Mouse (Mus musculus) mouse embryonic stem cell (cell line): ENCODE data around the gene Sv2c.

ENCODE experiments used
- in situ Hi-C, 2 experiments: fragments of 300-500 bp; cut with MboI; formaldehyde crosslinking; loops; 1 replicate in 1 of 2; 3 replicates in 1 of 2; pipeline ENCODE4 v1.14.3; 2019 to 2020; ENCODE audit warnings: low sequenced_read_pairs in 2 of 2, low pct_unique_long_range_greater_than_20kb in 1 of 2, mixed read lengths in 1 of 2; ENCODE audit not compliant: unreplicated experiment in 1 of 2

Gene Sv2c

DNA sequence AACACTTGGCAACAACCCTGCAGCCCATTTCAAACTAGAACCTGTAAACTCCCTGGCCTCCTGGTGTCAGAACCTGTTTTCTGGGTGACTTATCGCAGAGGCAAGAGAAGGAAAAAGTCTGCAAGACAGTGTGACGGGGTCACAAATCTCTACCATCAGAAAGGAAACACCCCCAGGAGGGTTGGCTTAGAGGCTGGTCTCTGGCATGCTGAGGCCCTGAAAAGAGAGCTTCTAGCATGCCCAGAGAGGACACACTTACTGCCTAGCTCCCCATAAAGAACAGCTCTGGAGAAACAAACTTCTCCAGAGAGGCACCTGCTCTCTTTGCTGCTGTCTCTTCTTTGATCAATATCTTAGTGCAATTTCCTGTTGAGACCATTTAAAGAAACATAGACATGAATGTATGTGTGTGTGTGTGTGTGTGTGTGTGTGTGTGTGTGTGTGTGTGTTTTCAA is 176.0 kb downstream of the Sv2c start:
- in situ Hi-C loops: no loop called here

DNA sequence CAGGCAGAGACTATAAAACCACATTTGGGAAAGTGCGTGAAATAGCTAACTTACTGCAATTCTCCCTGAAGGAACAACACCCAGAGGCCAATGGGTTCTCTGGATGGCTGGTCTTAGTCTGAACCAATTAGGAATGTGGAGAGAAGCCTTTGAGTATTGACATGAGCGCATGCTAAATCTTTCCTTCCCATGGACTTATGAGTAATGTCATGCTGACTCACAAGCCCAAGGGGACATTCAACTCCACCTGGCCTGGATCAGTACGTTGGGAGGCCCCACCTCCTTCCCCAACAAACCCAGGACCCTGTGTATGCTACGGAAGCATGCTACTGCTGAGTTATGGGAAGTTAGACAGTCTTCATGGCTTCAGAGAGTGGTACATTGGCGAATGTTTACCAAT is 177.2 kb downstream of the Sv2c start:
- in situ Hi-C loops: no loop called here

DNA sequence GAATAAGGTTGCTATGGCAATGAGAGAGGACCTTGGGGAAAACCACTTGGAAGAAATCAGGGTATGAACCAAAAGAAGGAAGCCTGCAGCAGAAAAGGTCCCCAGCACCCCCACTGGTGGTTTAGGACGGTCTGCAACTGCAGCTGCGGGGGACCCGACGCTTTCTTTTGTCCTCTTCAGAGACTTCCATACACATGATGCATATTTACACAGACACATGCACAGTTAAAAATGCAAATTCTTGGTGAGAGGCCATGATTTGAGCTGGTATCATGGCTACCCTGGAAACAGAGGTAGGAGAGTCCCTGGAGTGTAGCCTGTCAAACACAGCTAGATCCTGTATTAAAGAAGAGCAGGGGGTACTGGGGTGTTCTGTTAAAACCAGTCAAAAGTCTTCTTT is 178.7 kb downstream of the Sv2c start:
- in situ Hi-C loops: no loop called here

DNA sequence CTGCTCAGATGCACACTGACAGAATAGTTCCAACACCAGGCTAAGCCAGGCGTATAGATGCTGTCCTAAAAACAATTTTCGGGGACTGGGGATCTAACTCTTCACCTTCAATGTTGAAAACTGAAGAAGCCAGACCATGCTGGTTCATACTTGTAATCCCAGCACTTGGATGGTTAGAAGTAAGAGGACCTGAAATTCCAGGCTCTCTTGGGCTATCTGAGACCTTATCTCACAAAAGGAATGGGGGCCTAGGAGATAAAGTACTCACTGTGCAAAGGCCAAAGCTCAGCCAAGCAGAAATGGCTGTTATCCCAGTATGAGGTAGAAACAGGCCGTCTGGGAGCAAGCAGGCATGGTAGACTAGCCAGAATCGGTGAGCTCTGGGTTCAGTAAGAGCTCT is 180.1 kb downstream of the Sv2c start:
- in situ Hi-C loops: no loop called here

DNA sequence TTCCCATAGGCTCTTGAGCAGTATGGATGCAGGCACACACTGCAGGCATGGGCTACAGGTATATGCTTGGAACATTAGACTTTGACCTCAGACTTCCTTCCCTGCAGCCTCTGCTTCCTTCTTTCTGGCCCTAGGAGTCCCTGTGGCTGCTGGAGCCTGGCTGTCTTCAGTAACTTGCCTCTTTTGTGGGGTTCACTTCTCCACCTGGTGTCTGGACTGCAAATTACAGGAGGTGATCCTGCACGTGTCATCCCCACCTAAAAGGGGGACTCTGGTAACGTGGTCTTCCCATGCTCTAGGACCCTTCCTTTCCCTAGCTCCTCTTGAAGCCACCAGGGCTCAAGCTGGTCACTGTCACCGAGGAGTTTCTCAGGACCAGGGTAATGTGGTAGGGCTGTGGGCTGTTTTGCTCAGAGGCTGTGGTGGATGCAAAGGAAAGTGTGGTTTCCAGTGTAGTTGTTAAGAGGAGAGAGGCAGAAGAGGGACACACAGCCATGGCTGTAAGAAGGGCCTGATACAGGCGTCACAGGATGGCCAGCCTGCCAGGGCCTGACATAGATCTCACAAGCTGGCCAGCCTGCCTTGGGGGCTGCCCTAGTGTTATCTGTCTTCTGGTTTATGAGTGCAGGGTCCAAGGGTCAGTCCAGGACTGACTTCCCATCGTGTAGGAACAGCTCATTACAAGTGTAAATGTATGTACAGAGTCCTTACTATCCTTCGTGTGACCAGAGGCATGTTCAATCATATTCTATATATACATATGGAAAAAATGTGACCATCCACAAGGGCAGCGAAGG is 181.1 kb downstream of the Sv2c start:
- in situ Hi-C loops: no loop called here

DNA sequence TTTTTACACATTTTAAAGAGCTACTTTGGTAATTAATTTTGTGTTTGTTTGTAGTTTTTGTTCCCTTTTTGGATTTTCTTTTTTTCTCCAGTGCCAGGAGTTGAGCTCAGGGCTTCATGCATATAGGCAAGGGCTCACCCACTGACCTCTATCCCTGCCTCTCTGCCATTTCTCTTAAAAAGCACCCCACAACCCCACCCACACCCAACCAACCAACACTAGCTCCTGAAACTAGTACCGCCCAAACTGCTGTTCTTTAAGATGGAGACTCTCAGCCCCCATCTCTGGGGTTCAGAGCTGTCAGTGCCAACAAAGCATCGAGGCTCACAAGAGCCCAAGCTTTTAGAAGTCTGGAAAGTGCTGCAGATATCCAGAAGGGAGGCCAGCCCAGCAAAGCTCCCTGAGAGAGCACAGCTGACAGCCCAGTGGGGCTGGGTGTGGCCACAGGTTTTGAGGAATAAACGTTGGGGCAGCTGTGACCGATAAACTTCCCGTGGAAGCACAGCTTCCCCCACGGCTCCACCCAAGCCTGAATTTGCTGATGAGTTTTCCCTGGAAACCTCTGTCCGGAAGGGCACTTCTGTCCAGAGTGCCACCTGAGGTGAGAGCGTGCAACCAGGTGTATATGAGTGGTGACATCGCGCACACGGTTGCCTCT is 181.8 kb downstream of the Sv2c start:
- in situ Hi-C loops: no loop called here

DNA sequence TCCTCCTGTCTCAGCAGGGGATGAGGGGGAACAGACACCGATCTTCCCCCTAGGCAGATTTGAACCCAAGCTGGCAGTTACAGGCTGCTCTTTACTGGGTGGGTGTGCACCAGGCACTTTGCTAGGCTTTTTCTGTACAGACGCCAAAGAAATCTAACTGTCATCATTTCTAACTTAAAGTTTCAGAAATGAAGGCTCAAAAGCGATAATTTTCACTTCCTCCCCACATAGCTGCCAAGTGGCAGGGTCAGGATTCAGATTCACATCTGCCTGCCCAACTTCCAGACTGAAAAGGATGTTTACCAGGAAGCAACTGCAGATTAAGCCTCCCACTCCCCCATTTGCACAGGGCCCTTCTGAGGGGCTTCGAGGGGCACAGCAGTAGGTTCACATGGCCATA is 183.0 kb downstream of the Sv2c start:
- in situ Hi-C loops: no loop called here

DNA sequence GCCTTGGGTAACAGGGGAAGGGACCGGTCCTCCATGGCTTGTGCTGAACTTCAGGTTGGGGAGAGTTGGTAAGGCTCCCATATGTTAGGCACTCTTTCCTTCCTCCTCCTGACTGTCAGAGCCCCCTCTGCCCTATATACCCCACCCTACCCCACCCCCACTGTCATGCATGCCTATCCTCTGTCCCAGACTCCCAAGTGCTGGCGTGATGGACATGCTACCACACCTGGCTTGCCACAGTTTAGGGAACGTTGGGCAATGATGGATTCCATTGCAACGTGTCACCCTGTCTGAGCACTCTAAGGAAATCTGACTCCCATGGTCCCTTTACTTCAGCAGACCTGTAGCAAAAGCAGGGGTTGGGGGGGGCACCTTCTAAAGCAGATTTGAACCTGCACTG is 183.6 kb downstream of the Sv2c start:
- in situ Hi-C loops: no loop called here

DNA sequence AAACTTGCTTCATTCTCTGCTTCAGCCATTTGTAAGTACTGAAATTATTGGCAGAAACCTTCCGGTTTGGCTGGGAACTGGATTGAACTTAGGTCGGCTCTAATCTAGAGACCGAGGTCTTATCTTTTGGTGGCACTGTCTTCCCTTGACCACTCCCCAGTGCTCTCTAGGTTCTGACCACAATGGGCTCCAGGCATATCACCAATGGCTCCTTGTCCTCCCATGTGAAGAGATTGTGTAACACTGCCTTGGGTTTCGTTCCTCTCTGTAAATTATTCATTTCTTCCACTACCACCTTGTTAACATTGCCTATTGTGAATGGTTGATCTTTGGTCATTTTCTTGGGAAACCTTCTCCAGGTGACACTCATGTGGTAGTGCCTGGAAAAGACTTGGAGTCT is 184.0 kb downstream of the Sv2c start:
- in situ Hi-C loops: no loop called here

DNA sequence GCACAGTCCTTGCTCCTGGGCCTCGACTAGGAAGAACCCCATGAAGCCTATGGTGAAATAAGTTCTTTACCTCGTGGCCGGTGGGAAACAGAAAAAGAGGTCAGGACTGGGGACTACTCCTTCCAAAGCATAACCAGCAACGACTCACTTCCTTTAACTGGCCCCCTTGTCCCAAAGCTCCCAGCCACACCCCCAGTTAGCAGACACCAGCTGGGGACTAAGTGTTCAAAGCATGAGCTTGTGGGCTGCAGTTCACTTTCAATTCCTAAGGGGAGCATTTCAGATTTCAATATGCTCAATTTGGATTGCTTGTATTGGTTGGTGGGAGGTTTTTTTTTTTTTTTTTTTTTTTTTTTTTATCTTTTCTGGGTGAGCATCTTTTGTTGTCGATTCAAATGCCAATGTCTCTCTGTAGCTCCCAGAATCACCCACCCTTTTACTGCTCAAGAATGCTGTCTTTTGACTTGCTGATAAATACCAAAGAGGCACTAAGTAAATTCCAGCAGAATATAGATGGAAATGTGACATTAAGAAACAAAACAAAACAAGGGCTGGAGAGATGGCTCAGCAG is 186.4 kb downstream of the Sv2c start:
- in situ Hi-C loops: no loop called here

DNA sequence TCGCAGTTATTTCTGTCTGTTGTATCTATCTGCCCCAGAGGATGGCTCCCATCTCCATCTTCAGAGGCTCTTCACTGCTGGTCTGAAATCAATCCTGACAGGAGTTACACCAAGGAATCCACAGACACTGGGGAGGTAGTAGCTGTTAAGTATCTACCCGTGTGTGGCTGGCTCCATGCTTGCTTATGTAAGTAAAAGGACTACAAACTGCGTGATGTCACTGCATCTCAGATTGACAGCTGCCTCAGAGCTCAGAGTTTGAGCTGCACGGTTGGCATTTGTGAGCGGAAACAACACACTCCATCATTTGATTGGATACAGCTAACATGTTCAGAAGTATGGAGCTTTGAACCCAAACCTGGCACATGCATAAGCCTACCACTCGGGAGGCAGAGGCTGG is 187.8 kb downstream of the Sv2c start:
- in situ Hi-C loops: no loop called here

DNA sequence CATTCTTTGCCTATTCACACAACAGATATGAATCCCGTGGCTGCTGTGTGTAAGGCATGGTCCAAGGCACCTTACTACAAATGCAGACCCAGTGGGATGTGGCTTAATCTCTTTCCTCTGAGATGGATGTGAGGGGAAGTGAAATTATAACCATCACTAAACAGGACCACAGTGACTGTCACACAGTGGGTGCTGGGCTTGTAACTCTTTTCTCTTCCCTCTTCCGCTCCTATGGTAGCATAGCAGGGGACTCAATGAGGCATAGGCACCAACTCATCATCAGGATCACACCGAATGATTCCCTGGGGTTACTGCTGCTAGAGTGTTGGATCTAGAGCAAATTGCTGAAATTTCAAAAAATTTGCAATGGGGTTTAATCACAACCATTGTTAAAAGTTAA is 188.5 kb downstream of the Sv2c start:
- in situ Hi-C loops: no loop called here

DNA sequence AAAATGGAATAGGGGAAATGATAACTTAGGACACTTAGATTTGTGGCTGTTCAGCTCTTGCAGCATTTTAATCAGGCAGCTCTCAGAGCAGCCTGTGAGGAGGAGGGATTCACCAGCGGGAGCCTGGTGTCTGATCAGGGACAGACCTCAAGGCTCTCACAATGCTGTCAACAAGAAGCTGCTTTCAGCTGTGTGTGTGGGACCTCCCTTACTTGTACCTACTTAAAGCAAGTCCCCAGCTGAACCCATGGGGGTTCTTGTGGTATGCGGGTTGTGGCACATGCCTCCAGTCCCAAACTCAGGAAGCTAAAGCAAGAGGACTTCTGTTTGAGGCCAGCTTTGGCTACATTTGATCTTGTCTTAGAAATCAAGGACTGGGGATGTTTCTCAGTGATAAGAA is 189.8 kb downstream of the Sv2c start:
- in situ Hi-C loops: no loop called here

DNA sequence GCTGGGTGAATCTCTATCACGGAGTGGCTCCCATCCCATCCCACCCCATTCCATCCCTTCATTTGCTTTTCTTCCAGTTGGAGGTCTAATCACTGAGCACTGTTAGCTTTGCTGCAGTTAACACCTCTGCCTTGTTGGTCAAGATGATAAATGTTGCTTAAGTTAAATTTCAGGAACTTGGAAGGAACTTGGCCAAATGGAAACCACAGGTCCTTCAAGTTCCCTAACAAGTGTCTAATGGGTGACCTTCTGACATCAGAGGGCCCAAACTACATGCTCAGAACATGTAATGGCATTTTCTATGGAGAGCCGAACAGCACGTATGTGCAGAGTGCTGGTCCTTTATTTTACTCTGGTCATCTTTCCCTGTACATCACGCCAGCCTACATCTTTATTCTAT is 190.5 kb downstream of the Sv2c start:
- in situ Hi-C loops: no loop called here

DNA sequence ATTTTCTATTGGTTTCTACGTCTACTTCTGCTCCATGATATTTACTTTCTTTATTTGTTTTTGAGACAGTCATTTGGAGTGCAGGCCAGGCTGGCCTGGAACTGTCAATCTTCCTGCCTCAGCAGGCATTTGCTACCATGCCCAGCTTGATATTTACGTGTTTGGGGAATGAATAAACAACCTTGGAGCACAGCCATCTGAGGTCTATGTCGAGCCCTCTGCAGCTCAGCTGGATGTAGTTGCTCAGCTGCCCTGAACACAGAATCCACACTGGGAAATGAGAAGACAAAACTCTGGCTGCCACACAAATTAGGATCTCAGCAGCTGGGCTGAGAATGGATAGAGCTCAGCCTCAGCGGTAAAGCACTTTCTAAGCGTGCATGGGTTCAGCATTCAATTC is 191.6 kb downstream of the Sv2c start:
- in situ Hi-C loops: no loop called here

DNA sequence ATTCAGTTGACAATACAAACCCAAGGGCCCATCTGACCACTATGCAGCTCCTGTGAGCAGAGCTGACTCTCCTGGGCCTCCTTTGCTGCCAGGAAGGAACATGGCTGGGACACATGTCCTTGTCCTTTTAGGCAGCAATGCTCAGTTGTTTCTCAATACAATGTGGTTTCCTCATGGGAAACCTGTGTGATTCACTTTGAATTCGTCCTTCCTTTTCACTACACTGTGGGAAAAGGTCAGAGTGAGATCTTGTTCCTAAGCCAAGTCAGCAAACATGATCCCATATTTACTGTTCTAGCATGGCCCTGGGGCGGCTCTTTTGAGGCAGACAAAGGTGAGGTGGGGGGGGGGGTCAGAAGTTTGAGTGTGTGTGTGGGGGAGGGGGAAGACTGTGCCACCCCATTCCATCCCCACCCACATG is 208.2 kb downstream of the Sv2c start:
- in situ Hi-C loops: no loop called here

DNA sequence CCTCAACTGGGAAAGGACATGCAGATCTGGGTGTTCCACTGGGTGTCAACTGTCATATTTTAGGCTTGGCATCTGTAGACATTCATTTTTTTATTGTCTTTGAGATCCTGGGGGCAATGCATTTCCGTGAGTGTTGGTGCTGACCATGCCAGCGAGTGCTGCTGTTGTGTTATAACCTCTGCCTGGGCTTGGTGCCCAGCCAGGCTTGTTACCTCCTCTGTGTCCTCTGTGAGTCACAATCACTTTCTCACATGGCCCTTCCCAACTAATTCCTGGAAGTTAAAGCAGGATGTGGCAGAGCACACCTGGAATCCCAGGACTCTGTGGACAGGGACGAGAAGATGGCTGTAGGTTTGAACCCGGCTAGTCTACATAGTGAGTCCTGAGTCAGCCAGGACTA is 209.8 kb downstream of the Sv2c start:
- in situ Hi-C loops: no loop called here

DNA sequence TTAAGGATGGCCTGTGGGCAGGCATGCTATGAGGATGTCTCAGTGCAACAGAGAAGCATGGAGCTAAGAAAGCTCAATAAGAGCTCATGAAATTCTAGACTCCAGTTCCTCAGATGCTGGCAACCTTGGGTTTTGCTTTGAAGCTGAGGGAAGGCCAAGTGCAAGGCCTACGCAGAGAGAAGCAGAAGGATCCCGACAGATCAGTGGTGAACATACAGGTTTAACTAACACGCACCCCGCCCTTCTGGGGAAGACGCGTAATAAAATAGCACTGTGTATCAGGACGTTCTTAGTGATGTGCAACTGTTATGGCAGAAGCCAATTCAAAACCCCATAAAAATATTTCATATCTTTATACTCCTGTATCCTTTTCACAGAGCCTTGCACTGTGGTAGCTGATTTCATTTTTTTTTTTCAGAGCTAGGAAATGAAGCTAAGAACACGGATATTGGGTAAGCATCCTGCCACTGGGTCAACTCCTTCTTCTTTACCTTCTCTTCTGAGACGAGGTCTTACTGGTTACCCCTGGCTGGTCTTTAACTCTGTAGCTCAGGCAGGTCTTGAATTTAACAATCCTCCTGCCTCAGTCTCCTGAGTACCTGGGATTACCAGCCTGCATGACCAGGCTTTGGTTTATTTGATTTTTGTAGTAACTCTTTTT is 213.6 kb downstream of the Sv2c start:
- in situ Hi-C loops: no loop called here

DNA sequence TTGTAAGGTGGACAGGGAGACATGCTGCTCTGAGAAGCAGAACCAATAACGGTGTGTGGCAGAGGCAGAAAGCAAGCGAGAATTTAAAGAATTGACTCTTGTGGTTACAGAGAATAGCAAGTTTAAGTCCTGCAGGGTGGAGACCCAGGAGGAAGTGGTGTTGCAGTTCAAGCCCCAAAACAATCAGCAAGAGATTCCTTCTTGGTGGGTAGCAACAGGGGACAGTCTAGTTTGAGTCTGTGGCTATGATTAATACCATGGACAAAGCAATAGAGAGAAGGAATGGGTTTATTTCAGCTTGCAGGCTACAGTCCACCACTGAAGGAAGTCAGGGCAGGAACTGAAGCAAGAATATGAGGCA is 219.4 kb downstream of the Sv2c start:
- in situ Hi-C loops: no loop called here
